Mouse (Mus musculus) cerebellum, adult 2 months (tissue): ENCODE data around the gene Inpp4b. TPM values are rescaled to one million over a fixed set of nuclear protein-coding genes. Genes with fewer than 3 reads are reported as not detected.

Experiments used
- DNase-seq, 2 experiments: peaks; one replicate each; pipeline ENCODE4 v3.0.0; 2021
- H3K27ac ChIP-seq: fragments of 200-500 bp; 2 replicates; pipeline ENCODE4 v1.5.1; 2012; ENCODE audit warnings: low read length, control low read depth, inconsistent platforms; ENCODE audit not compliant: insufficient read depth
- H3K27me3 ChIP-seq: fragments of 200-500 bp; 2 replicates; pipeline ENCODE4 v1.6.1; 2012; ENCODE audit warnings: inconsistent platforms, mild to moderate bottlenecking, low read length, moderate library complexity; ENCODE audit not compliant: control insufficient read depth, insufficient read depth
- H3K4me1 ChIP-seq: fragments of 200-500 bp; 2 replicates; pipeline ENCODE4 v1.6.1; 2011; ENCODE audit warnings: low read length; ENCODE audit not compliant: control insufficient read depth, insufficient read depth
- H3K4me3 ChIP-seq: fragments of 200-500 bp; replicated peaks from 2 replicates; pipeline ENCODE3; 2011; ENCODE audit warnings: mild to moderate bottlenecking, low read depth, low read length, control low read depth; ENCODE audit not compliant: insufficient read depth
- CTCF ChIP-seq: fragments of 200-500 bp; IDR thresholded peaks from 2 replicates; pipeline ENCODE4 v1.5.1; 2011; ENCODE audit warnings: low read depth, mild to moderate bottlenecking, control low read depth, low read length, moderate library complexity, borderline replicate concordance; ENCODE audit not compliant: insufficient read depth
- POLR2A ChIP-seq: fragments of 200-500 bp; IDR thresholded peaks from 2 replicates; pipeline ENCODE4 v1.6.1; 2011; ENCODE audit warnings: low read length, control low read depth, borderline replicate concordance; ENCODE audit not compliant: insufficient read depth
- WGBS: fragments of 180-500 bp; shearing (Covaris S2); methylation state at CpG from one replicate; pipeline ENCODE4 v1.1.7; 2018; 5-methylcytosine and 5-hydroxymethylcytosine counted together
- polyA plus RNA-seq: library from polyadenylated mRNA; depleted of rRNA; stranded (reverse); fragments of >200 nt; gene quantifications from 2 replicates; pipeline ENCODE4 v1.2.3, GENCODE M21; 2012

Inpp4b gene
- polyA plus RNA-seq, 1 experiment: 11.8 TPM

DNA sequence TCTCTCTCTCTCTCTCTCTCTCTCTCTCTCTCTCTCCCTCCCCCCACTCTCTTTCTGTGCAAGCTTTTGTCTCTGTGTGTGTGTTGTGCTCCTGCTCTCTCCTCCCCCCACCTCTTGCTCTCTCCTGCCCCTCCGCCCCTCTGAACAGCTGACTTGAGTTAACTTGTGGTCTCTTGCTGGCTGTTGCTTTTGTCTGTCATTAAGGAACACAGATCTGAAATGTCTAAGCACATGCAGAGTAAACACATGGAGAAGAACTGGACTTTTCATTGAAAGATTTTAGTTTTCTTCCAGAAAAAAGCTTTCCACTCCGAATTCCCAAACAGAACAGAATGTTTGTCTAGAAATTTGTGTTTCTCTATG is 425.9 kb downstream of the Inpp4b start:
- no peak for DNase-seq
- H3K27ac ChIP-seq: no peak overlapping the region
- no peaks in the 10 kb centered on the region for H3K4me1 ChIP-seq
- no peaks in the 10 kb centered on the region for H3K27me3 ChIP-seq
- no peak for TF ChIP-seq POLR2A
- no peak for TF ChIP-seq CTCF
- 75% methylated on average over 2 of the region's 2 CpGs for WGBS
- H3K4me3 ChIP-seq: no peak overlapping the region

DNA sequence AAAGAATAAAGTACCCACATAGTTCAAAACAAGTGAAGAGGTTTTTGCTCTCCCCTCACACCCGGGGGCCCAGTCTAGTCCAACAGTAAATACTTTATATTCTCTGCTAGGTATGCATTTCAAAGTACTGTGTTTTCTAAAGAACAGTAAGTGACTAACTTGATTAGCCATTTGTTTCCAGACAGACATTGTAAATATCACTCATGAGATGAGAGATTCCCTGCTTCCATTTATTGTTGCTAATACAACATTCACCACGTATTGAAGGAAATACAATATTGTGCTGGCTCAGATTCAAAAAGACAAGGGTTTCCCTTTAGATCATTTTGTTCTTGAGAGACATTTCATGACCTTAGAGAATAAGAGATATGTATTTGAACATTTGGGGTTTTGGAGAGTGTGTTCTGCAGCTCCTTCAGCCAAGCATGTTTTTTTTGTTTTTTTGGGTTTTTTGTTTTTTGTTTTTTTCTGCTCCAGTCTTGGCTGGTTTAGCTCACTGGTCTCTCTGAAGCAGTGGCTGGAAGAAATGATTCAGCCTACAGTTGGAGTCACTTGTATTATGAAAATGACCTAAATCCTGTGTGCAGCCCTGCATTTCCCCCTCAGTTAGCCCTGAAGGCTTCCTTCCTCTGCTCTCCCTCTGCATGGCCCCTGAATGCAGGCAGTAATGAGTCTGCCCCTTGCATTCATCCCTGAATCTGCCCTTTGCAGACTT is 426.5 kb downstream of the Inpp4b start:
- Histone ChIP-seq H3K27ac (no peak overlapping the region), H3K27me3 (no peaks in the 10 kb centered on the region), H3K4me3 (no peak overlapping the region), H3K4me1 (no peaks in the 10 kb centered on the region)
- no peak for TF ChIP-seq CTCF
- TF ChIP-seq POLR2A: no peak
- DNase-seq: no peak
- WGBS: 82% methylated on average over 2 of the region's 2 CpGs

DNA sequence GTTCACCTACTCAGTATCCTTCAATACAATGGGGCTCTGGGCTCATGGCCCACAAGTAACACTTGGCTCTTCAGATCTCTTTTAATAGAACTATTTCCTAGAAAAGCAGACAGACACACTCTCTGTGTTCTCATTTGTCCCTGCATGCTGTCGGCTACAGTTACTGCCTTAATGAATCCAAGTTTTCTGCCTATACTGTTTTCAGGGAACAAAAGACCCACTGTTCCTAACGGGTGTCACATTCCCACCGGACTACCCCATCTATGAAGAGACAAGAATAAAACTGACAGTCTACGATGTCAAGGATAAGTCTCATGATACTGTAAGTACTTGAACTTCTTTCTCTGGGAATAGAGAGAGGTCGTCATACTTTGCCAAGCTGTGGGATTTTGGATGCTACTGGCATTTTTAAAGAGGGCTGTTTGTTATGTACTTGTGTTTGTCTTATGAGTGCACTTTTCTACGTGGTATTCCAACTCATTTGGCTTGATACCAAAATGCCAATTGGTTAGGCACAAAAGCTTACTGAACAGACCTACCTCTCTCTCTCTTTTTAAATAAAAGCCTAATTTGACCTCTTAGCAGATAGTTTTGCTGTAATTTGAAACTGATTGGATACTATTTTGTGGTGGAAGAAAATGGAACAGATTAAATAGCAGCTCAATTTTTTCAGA is 428.4 kb downstream of the Inpp4b start:
- H3K27ac ChIP-seq: no peak overlapping the region
- H3K4me3 ChIP-seq: no peak overlapping the region
- TF ChIP-seq POLR2A: no peak
- TF ChIP-seq CTCF: no peak
- no peaks in the 10 kb centered on the region for H3K27me3 ChIP-seq
- H3K4me1 ChIP-seq: no peaks in the 10 kb centered on the region
- 54% methylated on average over 6 of the region's 6 CpGs for WGBS
- no peak for DNase-seq

GRCm38 (mm10) chr8:81772855-81773254 is 430.5 kb downstream of the Inpp4b start:
- no peaks in the 10 kb centered on the region for H3K4me1 ChIP-seq
- no peaks in the 10 kb centered on the region; the same call in 1 of the 2 replicates for H3K27me3 ChIP-seq
- TF ChIP-seq POLR2A (no peak), CTCF (no peak)
- no peak for DNase-seq
- 89% methylated on average over 5 of the region's 5 CpGs for WGBS
- H3K4me3 ChIP-seq: no peak overlapping the region
- no peak overlapping the region for H3K27ac ChIP-seq

DNA sequence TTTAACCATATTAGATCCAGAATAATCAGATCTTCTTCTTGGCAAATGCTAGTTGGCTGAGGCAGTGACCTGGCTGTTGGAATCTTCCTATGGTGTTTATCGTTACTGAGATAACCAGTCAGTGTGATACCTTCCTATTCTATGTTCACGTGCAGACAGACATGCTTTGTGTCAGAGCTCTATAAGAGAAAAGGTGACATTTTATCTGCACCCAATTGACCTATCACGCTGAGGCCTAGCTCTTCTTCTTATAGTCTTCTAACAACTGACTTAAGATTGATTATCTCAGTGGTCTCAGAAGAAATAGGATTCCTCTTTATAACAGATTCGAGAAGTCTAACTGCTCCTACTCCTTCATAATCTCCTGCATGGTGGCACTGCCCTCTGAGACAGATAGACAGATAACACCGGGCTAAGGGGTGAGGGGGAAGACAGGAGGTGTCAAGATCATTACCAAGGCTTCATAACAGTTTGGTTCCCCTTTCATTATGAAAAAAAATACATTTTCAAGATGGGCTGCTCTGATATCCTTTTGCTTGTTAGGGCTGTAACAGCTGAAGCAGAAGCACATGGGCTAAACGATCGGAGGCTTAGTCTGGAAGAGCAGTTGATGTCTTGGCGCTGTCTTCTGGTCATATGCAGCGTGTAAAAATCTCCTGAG is 431.1 kb downstream of the Inpp4b start:
- no peaks in the 10 kb centered on the region; the same call in 1 of the 2 replicates for H3K27me3 ChIP-seq
- no peaks in the 10 kb centered on the region for H3K4me1 ChIP-seq
- WGBS: 73% methylated on average over 9 of the region's 9 CpGs
- TF ChIP-seq POLR2A (no peak), CTCF (no peak)
- DNase-seq: no peak
- no peak overlapping the region for H3K4me3 ChIP-seq
- no peak overlapping the region for H3K27ac ChIP-seq

DNA sequence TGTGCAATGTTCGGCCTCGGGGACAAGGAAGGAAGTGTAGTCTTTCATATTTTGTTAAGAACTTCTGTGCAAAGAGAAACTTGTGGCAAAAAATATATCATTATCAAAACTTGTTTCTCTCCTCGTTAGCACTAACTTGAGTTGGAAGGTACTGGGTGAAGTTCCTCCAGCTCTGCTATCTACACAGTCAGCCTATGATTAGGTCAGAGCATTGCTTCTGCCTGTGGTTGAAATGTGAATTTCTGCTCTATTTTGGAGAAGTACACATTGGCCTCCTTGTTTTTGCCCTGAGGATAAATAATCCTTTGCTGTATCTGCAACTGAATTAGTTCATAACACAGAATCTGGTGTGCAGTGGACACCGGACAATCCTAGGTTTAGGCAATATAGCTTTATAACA is 431.7 kb downstream of the Inpp4b start:
- TF ChIP-seq POLR2A (no peak), CTCF (no peak)
- Histone ChIP-seq H3K4me1 (no peaks in the 10 kb centered on the region), H3K27me3 (no peaks in the 10 kb centered on the region; the same call in 1 of the 2 replicates), H3K27ac (no peak overlapping the region), H3K4me3 (no peak overlapping the region)
- no peak for DNase-seq
- 85% methylated on average over 4 of the region's 4 CpGs for WGBS

- 77% methylated on average over 1 of the region's 1 CpGs for WGBS
- Histone ChIP-seq H3K27ac (no peak overlapping the region), H3K27me3 (no peaks in the 10 kb centered on the region; the same call in 1 of the 2 replicates), H3K4me1 (no peaks in the 10 kb centered on the region), H3K4me3 (no peak overlapping the region)
- DNase-seq: no peak
- TF ChIP-seq CTCF: no peak
- TF ChIP-seq POLR2A: no peak
Measured at GRCm38 (mm10) chr8:81774454-81774853, 432.1 kb downstream of the Inpp4b start.
